Mouse (Mus musculus) forebrain, embryonic 14.5 days (tissue): ENCODE measurements around the gene Rassf5. TPM values are rescaled to one million over a fixed set of nuclear protein-coding genes. Genes with fewer than 3 reads are reported as not detected.
"Not testable (repeated sequence)": the region's sequence is repeated elsewhere in the genome, so short reads cannot be mapped to it uniquely, and the experiment has no call there.

Experiments used
- ATAC-seq: fragments of 200-750 bp; cut with Nextera tagmentation; 2 replicates; pipeline ENCODE4 v1.8.0; 2017; ENCODE audit warnings: mild to moderate bottlenecking, moderate library complexity
- DNase-seq: peaks from one replicate; pipeline ENCODE4 v3.0.0-alpha.2; 2015; ENCODE audit warnings: low spot score
- H3K27ac ChIP-seq: fragments of 300-500 bp; sonication (generic); 2 replicates; pipeline ENCODE4 v1.5.1; 2014; ENCODE audit warnings: low read depth, mild to moderate bottlenecking, control low read depth, low read length, moderate library complexity
- H3K27me3 ChIP-seq: fragments of 300-500 bp; sonication (generic); replicated peaks from 2 replicates; pipeline ENCODE4 v1.6.1; 2014; ENCODE audit warnings: low read length, control low read depth, mixed read lengths; ENCODE audit not compliant: control insufficient read depth, insufficient read depth
- H3K36me3 ChIP-seq: fragments of 300-500 bp; sonication (generic); 2 replicates; pipeline ENCODE4 v1.6.1; 2014; ENCODE audit warnings: low read length, control low read depth; ENCODE audit not compliant: control insufficient read depth, insufficient read depth
- H3K4me1 ChIP-seq: fragments of 300-500 bp; sonication (generic); 2 replicates; pipeline ENCODE4 v1.6.1; 2014; ENCODE audit warnings: antibody characterized with exemption, low read length, control low read depth; ENCODE audit not compliant: control insufficient read depth, insufficient read depth
- H3K4me2 ChIP-seq: fragments of 300-500 bp; sonication (generic); 2 replicates; pipeline ENCODE4 v1.6.1; 2014; ENCODE audit warnings: mild to moderate bottlenecking, control low read depth, low read length
- H3K4me3 ChIP-seq: fragments of 300-500 bp; sonication (generic); 2 replicates; pipeline ENCODE4 v1.5.1; 2014; ENCODE audit warnings: low read depth, low read length, control low read depth
- H3K9ac ChIP-seq: fragments of 300-500 bp; sonication (generic); 2 replicates; pipeline ENCODE4 v1.6.1; 2014; ENCODE audit warnings: mild to moderate bottlenecking, low read length, control low read depth, moderate library complexity
- H3K9me3 ChIP-seq: fragments of 300-500 bp; sonication (generic); replicated peaks from 2 replicates; pipeline ENCODE4 v1.6.1; 2016; ENCODE audit warnings: low read length, control low read depth, mixed read lengths; ENCODE audit not compliant: control insufficient read depth
- WGBS: fragments of 180-500 bp; shearing (Covaris S2); extraction: QIAGEN DNeasy Blood & Tissue Kit; methylation state at CpG from one replicate; pipeline ENCODE4 v1.1.7; 2014; 5-methylcytosine and 5-hydroxymethylcytosine counted together
- polyA plus RNA-seq: library from polyadenylated mRNA; unstranded; fragments of >200 nt; fragmentation: Nextera tagmentation; extraction: Ambion mirVana; gene quantifications from 2 replicates; pipeline ENCODE4 v1.2.1, GENCODE M21; 2014

Gene Rassf5
- polyA plus RNA-seq, 1 experiment from 2014 or later = 1.0 TPM

DNA sequence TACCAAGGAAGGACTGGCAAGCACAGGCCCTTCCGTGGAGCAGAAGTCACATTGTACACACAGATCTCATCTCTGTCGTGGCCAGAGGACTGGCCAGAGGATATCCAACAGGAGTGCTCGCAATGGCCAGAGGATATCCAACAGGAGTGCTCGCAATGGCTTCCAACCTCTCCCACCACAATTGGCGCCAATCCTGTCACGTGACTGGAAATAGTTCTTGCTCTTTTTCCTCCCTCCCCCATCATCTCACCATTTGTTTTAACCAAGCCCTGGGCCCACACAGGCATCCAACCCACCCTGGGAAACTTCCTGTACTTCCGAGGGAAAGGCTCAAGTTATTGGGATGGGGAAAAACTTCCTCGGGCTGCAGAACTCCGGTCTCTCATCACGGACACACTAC is 23.7 kb upstream of the Rassf5 start:
- no peak for ATAC-seq
- Histone ChIP-seq H3K9ac (no peak overlapping the region), H3K9me3 (no peaks in the 10 kb centered on the region), H3K36me3 (no peaks in the 10 kb centered on the region), H3K27ac (no peak overlapping the region), H3K4me1 (no peaks in the 10 kb centered on the region; the same call in 1 of the 2 replicates), H3K4me3 (no peak overlapping the region), H3K4me2 (no peak overlapping the region), H3K27me3 (no peaks in the 10 kb centered on the region)
- WGBS = 87% methylated on average over 10 of the region's 10 CpGs
- DNase-seq = no peak

DNA sequence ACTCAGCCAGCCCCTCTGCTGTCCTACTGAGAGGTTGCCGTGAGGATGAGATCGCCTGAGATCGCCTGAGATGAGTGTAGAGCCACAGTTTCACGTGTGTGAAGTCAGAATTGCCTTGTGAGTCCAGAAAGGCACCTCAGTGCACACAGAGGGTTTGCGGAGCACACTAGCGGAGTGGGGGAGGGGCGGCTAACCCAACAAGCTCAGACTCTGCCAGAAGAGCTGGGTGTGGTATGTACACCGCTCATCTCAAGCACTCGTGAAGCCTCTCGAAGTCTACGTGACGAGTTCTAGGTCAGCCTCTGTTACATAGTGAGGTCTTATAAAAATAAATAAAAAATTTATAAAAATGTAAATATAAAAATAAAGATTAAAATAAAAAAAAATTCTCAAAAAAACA is 18.8 kb upstream of the Rassf5 start:
- H3K27ac ChIP-seq = no peak overlapping the region

DNA sequence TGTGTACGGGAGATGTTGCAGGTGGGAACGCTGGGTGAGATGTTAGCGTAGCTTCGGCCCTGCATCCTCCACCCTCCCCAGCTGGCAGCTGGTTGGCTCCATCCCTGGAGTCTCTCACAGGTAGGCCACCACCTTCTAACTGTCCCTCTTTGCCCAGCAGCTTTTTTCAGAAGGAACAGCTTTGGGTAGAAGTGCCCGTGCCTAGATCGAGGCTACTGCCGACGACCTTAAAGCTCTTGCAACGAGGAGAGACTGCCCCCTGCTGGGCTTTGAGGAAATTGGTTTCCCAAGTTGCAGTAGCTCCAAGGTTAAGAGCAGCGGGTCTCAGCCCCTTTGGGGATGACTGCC is 15.2 kb upstream of the Rassf5 start:
- 29% methylated on average over 10 of the region's 10 CpGs for WGBS
- ATAC-seq = peak; percentile 29; the same call in 1 of the 2 replicates

More for the DNA sequence above, 18.8 kb upstream of the Rassf5 start:
- Histone ChIP-seq H3K4me3 (no peak overlapping the region), H3K9me3 (no peaks in the 10 kb centered on the region), H3K36me3 (no peaks in the 10 kb centered on the region), H3K27me3 (no peaks in the 10 kb centered on the region), H3K9ac (no peak overlapping the region), H3K4me1 (no peaks in the 10 kb centered on the region), H3K4me2 (no peak overlapping the region)
- 76% methylated on average over 12 of the region's 12 CpGs for WGBS
- DNase-seq (no peak), ATAC-seq (no peak)

DNA sequence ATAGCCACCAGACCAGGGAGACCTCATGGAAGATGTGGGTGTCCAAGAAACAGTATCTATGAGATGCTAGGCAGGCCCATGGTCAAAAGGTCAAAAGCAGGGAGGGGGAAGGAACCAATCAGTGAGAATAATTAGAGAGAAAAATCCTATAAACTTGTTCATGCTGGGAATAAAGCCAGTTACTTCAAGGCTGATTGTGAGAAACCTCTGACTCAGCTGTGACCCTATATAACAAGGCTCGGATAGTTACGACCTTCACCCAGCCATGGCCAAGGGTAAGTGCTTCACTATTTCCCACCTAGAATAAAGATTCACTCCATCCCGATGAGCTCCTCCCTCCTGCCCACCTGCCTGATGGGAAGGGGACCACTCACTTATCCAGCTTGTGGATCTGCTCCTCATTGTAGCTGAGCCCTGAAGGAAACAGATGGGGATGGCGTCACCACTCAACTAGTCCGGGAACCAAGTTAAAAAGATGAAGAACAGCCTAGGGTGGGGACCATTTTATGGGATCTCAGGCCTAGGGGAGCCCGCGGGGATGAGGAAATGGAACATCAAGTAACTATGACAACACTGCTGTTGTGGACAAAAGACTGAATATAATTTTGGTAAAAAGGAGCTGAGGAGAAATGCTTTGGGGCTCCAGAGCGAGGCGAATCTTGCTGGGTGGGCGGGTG is 14.7 kb upstream of the Rassf5 start:
- H3K9ac ChIP-seq = no peak overlapping the region
- H3K36me3 ChIP-seq = no peaks in the 10 kb centered on the region
- H3K27me3 ChIP-seq = no peaks in the 10 kb centered on the region
- no peak overlapping the region for H3K4me2 ChIP-seq
- no peak for DNase-seq
- no peak overlapping the region for H3K27ac ChIP-seq
- ATAC-seq = no peak
- no peaks in the 10 kb centered on the region for H3K4me1 ChIP-seq
- 67% methylated on average over 10 of the region's 10 CpGs for WGBS
- H3K9me3 ChIP-seq = no peaks in the 10 kb centered on the region
- no peak overlapping the region for H3K4me3 ChIP-seq

More for the DNA sequence above, 15.2 kb upstream of the Rassf5 start:
- Histone ChIP-seq H3K4me2 (no peak overlapping the region), H3K27ac (no peak overlapping the region), H3K9me3 (no peaks in the 10 kb centered on the region), H3K4me3 (no peak overlapping the region), H3K27me3 (no peaks in the 10 kb centered on the region), H3K9ac (no peak overlapping the region), H3K36me3 (no peaks in the 10 kb centered on the region), H3K4me1 (no peaks in the 10 kb centered on the region)
- peak; percentile 82 for DNase-seq

DNA sequence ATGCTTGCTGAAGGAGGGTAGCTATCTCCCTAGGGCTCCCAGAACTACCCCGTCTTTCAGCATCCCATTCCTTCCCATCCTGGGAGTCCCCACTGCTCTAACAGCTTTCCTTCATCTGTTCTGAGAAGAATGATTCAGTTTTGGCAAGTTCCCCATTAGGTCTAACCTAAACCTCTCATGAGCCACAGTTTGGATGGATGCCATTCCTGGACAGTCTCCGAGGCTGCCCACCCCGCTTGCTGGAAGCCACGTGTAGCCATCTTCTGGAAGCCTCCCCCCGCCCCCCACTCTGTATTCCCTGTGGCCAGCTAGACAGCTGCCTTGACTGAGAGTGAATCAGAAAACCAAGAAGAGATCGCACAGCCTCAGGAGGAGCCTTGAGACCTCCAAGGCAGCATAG is 12.2 kb upstream of the Rassf5 start:
- Histone ChIP-seq H3K9ac (no peak overlapping the region), H3K4me3 (no peak overlapping the region), H3K27me3 (no peaks in the 10 kb centered on the region), H3K4me2 (no peak overlapping the region), H3K36me3 (no peaks in the 10 kb centered on the region), H3K9me3 (no peaks in the 10 kb centered on the region), H3K27ac (no peak overlapping the region), H3K4me1 (no peaks in the 10 kb centered on the region)
- 81% methylated on average over 6 of the region's 6 CpGs for WGBS
- DNase-seq (no peak), ATAC-seq (no peak)

DNA sequence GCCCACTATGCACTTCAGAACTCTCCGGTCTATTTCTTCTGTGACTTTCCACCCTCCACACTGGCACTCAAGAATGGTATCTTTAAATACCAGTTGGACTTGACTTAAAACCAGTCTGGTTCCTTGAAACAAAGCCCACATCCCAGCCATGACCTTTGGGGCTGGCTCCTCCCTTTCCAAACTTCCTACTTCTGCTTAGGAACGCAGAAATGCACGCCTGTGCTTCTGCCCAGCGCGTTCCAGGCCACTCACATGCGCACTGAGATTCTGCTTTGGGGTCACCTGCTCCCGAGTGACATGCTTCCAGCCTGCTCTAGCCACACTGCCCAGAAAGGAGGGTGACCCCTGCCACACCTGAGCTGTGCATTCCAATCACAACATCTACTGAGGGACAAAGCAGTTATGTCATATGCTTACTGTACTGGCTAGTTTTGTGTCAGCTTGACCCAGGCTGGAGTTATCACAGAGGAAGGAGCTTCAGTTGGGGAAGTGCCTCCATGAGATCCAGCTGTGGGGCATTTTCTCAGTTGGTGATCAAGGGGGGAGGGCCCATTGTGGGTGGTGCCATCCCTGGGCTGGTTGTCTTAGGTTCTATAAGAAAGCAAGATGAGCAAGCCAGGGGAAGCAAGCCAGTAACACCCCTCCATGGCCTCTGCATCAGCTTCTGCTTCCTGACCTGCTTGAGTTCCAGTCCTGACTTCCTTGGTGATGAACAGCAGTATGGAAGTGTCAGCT is 7.6 kb upstream of the Rassf5 start:
- not testable (repeated sequence) for H3K4me3 ChIP-seq, H3K4me1 ChIP-seq, DNase-seq, H3K9ac ChIP-seq, H3K27ac ChIP-seq, H3K36me3 ChIP-seq, H3K4me2 ChIP-seq, H3K27me3 ChIP-seq, H3K9me3 ChIP-seq, ATAC-seq
- 87% methylated on average over 7 of the region's 7 CpGs for WGBS

DNA sequence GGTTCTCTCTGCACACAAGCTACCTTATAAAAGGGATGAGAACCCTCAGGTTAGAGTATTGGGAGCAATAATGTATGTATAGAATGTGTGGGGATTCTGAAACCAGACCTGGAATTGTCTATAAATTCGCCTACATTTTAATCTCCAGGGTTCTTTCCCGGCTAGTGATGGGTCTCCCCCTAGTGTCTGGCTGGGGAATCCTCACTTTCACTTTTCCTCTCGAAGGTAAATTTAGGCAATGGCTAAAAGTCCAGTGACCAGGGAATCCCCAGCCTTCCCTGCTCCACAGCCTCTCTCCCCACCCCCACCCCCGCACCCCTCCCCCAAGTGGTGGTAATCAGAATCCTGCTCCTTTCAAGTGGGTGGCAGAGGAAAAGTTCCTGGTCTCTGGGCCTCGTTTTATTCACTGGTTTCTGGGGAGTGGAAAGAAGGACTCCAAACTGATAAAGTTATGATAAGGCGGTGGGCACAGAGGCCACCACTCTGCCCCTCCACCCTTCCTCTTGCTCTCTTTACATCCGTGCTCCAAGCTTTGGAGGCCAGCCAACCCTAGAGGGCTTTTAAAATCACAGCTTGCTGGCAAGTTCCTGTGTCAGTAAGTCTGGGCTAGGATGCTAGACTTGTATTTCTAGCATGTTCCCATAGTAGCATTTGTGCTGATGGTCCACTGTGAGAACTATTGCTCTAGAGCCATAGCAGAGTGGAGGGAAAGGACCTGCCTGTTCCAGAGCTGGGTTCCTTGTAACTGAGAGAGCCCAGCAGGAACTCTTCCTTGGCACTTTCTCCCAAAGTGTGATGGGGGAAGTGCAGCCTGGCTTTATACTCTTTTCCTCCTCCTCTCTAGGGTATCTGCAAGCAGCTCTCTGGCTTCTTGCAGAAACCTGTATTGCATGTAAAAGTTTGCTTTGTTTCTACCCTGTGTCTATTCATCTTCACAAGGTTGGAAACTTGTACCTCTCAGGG is 1.7 kb upstream of the Rassf5 start:
- 17% methylated on average over 7 of the region's 7 CpGs for WGBS
- DNase-seq (peak; percentile 61), ATAC-seq (0 out of 2 replicates have a peak, but pooled peaks have one; percentile 1)
- no peak overlapping the region for H3K27ac ChIP-seq
- no peaks in the 10 kb centered on the region for H3K9me3 ChIP-seq
- H3K4me1 ChIP-seq = peaks cover 2% of the 10 kb centered on the region
- H3K27me3 ChIP-seq = peaks cover 15% of the 10 kb centered on the region
- no peak overlapping the region for H3K4me3 ChIP-seq
- no peaks in the 10 kb centered on the region for H3K36me3 ChIP-seq
- H3K9ac ChIP-seq = no peak overlapping the region
- H3K4me2 ChIP-seq = no peak overlapping the region

DNA sequence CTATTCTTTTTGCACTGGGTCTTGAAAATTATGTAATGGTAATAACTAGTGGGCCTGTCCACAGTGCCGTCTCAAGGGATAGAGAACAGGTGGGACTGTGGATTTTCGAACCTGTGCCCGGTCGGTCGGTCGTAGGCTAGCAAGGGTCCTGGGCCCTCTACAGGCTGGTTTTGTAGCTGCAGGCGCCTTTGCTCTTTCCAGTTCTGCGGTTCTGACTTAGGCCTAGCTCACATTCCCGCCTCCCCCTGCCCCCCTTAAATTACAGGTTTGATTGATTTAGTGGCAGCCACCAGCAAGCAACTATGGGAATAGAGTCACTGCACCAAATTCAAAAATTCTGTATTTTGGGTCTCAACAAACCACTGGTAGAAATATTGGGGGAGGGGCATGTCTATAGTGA is 868 bp upstream of the Rassf5 start:
- ATAC-seq = peak; percentile 50

More for the DNA sequence above, 868 bp upstream of the Rassf5 start:
- Histone ChIP-seq H3K4me1 (peaks cover 2% of the 10 kb centered on the region), H3K27me3 (peaks cover 15% of the 10 kb centered on the region), H3K4me3 (peak overlapping the region; percentile 60), H3K9ac (no peak overlapping the region), H3K9me3 (no peaks in the 10 kb centered on the region), H3K36me3 (no peaks in the 10 kb centered on the region), H3K4me2 (peak overlapping the region; percentile 94), H3K27ac (no peak overlapping the region)
- DNase-seq = peak; percentile 40
- WGBS = 8% methylated on average over 9 of the region's 9 CpGs
